Mouse (Mus musculus) limb, embryonic 14.5 days (tissue): Measurements from ENCODE around the gene Bcl2l13. TPM values are rescaled to one million over a fixed set of nuclear protein-coding genes. Genes with fewer than 3 reads are reported as not detected.

Experiments used
- ATAC-seq: fragments of 200-750 bp; cut with Nextera tagmentation; 2 replicates; pipeline ENCODE4 v1.8.0; 2017; ENCODE audit warnings: low read depth, moderate number of reproducible peaks, moderate TSS enrichment; ENCODE audit not compliant: low FRiP score
- DNase-seq: peaks from one replicate; pipeline ENCODE4 v3.0.0-alpha.2; 2015; ENCODE audit warnings: low spot score
- H3K27ac ChIP-seq: fragments of 300-500 bp; sonication (generic); replicated peaks from 2 replicates; pipeline ENCODE4 v1.5.1; 2014; ENCODE audit warnings: low read depth, mild to moderate bottlenecking, low read length, moderate library complexity, mixed read lengths
- H3K27me3 ChIP-seq: fragments of 300-500 bp; sonication (generic); 2 replicates; pipeline ENCODE4 v1.6.1; 2014; ENCODE audit warnings: low read length, mixed read lengths; ENCODE audit not compliant: control insufficient read depth, insufficient read depth
- H3K36me3 ChIP-seq: fragments of 300-500 bp; sonication (generic); 2 replicates; pipeline ENCODE4 v1.6.1; 2014; ENCODE audit warnings: mild to moderate bottlenecking, low read length, moderate library complexity, mixed read lengths; ENCODE audit not compliant: control insufficient read depth, insufficient read depth
- H3K4me1 ChIP-seq: fragments of 300-500 bp; sonication (generic); 2 replicates; pipeline ENCODE4 v1.6.1; 2014; ENCODE audit warnings: antibody characterized with exemption, low read length, mixed read lengths; ENCODE audit not compliant: control insufficient read depth, insufficient read depth
- H3K4me2 ChIP-seq: fragments of 300-500 bp; sonication (generic); replicated peaks from 2 replicates; pipeline ENCODE4 v1.6.1; 2014; ENCODE audit warnings: low read depth, mild to moderate bottlenecking, low read length, moderate library complexity; ENCODE audit not compliant: severe bottlenecking
- H3K4me3 ChIP-seq: fragments of 300-500 bp; sonication (generic); replicated peaks from 2 replicates; pipeline ENCODE4 v1.5.1; 2014; ENCODE audit warnings: low read length
- H3K9ac ChIP-seq: fragments of 300-500 bp; sonication (generic); 2 replicates; pipeline ENCODE4 v1.6.1; 2014; ENCODE audit warnings: mild to moderate bottlenecking, low read depth, low read length, moderate library complexity; ENCODE audit not compliant: severe bottlenecking
- H3K9me3 ChIP-seq: fragments of 300-500 bp; sonication (generic); 2 replicates; pipeline ENCODE4 v1.6.1; 2016; ENCODE audit warnings: low read length; ENCODE audit not compliant: control insufficient read depth
- POLR2A ChIP-seq: fragments of 200-500 bp; IDR thresholded peaks from 2 replicates; pipeline ENCODE4 v1.8.0; 2012; ENCODE audit warnings: inconsistent platforms, mild to moderate bottlenecking, moderate library complexity, borderline replicate concordance; ENCODE audit not compliant: insufficient read depth, insufficient read length; ENCODE audit errors: extremely low read depth
- WGBS: fragments of 180-500 bp; shearing (Covaris S2); extraction: QIAGEN DNeasy Blood & Tissue Kit; methylation state at CpG from one replicate; pipeline ENCODE4 v1.1.7; 2014; 5-methylcytosine and 5-hydroxymethylcytosine counted together
- polyA plus RNA-seq, 2 experiments: library from polyadenylated mRNA; depleted of rRNA in 1 of 2; stranded (reverse) in 1 of 2; unstranded in 1 of 2; fragments of >200 nt; fragmentation: Nextera tagmentation in 1 of 2; extraction: Ambion mirVana in 1 of 2; gene quantifications; 2 replicates each; pipeline versions ENCODE4 v1.2.1 to v1.2.3; 2012 to 2014

The Bcl2l13 gene
- polyA plus RNA-seq, 2 experiments, result 23.7 to 27.4 TPM

DNA sequence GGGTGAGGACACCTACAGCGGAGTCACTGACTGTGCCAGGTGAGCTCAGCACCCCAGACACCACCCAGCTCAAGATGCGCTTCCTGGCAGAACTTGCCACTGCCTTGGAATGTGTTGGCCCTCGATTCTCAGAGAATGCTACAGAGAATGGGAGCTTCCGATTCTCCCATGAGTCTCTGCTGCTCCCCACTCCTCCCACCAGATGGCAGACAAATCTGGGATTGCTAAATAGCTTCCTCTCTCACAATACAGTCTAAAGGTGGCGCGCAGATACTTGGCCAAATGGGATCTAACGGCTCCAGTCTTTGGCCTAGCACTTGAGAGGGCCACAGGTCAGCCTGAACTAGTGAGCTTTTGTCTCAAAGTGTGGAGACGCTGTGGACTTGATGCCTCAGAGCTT is 43.1 kb upstream of the Bcl2l13 start:
- ATAC-seq (no peak), DNase-seq (no peak)
- H3K4me2 ChIP-seq, result no peak overlapping the region
- no peaks in the 10 kb centered on the region for H3K4me1 ChIP-seq
- peaks cover 60% of the 10 kb centered on the region for H3K36me3 ChIP-seq
- no peak overlapping the region for H3K4me3 ChIP-seq
- TF ChIP-seq POLR2A, result no peak
- H3K27ac ChIP-seq, result no peak overlapping the region
- H3K9ac ChIP-seq, result no peak overlapping the region
- WGBS, result 85% methylated on average over 8 of the region's 8 CpGs
- no peaks in the 10 kb centered on the region for H3K9me3 ChIP-seq
- no peaks in the 10 kb centered on the region for H3K27me3 ChIP-seq

DNA sequence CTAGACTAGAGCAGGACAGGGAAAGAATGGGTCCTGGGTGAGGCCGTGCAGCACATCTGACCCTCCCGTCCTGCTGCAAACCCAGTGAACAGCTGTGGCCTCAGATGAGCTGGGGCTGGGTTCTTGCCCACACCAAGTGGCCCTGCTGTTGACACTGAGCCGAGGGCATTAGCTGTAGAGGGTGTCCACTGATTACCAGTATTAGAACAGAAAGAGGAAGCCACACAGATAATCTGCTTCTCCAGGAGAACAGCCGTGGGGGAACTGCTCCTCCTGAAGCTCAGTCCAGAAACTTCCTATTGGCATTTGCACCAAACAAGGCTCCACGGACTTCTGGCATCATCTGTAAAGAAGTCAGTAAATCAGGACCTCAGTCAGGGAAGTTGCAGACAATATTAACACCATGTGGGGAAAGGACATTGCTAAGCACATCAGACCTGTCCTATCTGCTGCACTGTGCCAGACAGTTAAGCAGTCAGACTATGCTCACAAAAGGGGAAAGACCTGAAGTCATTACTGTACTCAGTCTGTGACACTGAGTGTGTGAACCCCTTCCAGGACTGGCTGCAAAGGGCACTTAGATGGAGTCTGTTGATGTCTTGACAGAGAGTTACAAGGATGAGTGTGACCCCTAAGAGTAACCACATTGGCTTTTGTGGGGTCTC is 40.5 kb upstream of the Bcl2l13 start:
- H3K9ac ChIP-seq, result no peak overlapping the region
- H3K9me3 ChIP-seq, result no peaks in the 10 kb centered on the region
- H3K36me3 ChIP-seq, result peaks cover 83% of the 10 kb centered on the region
- no peak overlapping the region for H3K4me3 ChIP-seq
- WGBS, result 92% methylated on average over 5 of the region's 5 CpGs
- no peak for TF ChIP-seq POLR2A
- no peaks in the 10 kb centered on the region for H3K4me1 ChIP-seq
- H3K27ac ChIP-seq, result no peak overlapping the region
- no peak for DNase-seq
- H3K4me2 ChIP-seq, result no peak overlapping the region
- H3K27me3 ChIP-seq, result no peaks in the 10 kb centered on the region
- ATAC-seq, result no peak

DNA sequence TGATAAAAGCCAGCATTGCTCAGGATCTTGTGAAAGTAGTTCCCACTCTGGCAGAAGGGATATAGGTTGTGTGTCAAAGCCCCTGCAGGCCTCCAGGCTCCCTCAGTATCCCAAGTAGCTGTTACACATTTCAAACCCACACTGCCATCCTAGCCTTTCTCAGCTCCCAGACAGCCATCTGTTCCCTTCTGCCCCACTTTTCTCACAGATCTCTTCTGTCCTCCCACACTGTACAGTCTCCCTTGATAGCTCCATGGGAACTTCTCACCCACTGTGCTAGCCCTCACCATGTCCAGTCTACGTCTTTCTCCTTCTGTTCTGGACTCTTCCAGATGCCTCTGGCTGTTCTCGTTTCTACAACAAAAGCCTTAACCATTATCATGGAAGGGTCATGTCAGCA is 39.9 kb upstream of the Bcl2l13 start:
- WGBS, result 91% methylated on average over 2 of the region's 2 CpGs
- Histone ChIP-seq H3K36me3 (peaks cover 89% of the 10 kb centered on the region), H3K4me1 (no peaks in the 10 kb centered on the region), H3K4me3 (no peak overlapping the region), H3K27ac (no peak overlapping the region), H3K4me2 (no peak overlapping the region), H3K9ac (no peak overlapping the region), H3K9me3 (no peaks in the 10 kb centered on the region), H3K27me3 (no peaks in the 10 kb centered on the region)
- ATAC-seq, result no peak
- DNase-seq, result no peak
- no peak for TF ChIP-seq POLR2A

DNA sequence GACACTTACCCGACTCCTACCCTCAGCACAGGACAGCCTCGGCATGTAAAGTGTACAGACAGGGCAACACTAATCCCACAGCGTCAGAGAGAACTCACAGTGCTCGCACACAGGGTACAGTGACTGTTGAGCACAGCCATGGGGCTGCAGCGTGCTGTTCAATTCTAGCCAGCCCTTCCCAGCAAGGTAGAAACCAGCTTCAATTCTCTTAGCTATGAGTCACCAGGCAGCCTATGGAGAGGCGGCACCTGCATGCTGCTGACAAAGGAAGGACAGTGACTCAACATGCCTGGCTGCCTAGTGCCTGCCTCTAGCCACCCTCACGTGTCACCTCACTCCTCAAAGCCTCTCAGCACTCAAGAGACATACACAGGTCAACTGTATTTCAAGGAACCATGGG is 38.0 kb upstream of the Bcl2l13 start:
- WGBS, result 95% methylated on average over 7 of the region's 7 CpGs
- TF ChIP-seq POLR2A, result no peak
- no peak overlapping the region for H3K4me2 ChIP-seq
- H3K9ac ChIP-seq, result no peak overlapping the region
- no peak overlapping the region for H3K27ac ChIP-seq
- no peaks in the 10 kb centered on the region for H3K9me3 ChIP-seq
- no peak overlapping the region for H3K4me3 ChIP-seq
- H3K36me3 ChIP-seq, result peaks cover 95% of the 10 kb centered on the region
- no peaks in the 10 kb centered on the region for H3K4me1 ChIP-seq
- no peak for ATAC-seq
- H3K27me3 ChIP-seq, result no peaks in the 10 kb centered on the region
- DNase-seq, result no peak

DNA sequence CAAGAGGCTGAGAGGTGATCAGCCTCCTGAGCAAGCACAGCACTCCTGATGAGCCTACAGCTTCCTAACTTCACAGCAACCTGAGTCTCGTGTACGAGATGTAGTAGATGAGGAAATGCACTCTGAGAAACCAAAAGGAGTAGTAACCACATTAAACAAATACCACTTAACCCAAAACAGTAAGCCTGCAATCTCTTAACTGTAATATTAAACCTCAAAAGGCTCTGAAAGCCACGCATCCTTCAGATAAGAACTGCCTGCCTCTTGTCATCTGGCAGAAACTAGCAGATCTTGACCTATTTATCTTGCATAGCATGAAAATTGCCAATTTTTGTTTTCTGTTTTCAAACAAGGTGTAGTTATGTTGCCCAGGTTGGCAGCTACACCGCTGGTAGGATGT is 37.1 kb upstream of the Bcl2l13 start:
- DNase-seq, result no peak
- Histone ChIP-seq H3K4me2 (no peak overlapping the region), H3K4me1 (no peaks in the 10 kb centered on the region), H3K36me3 (peaks cover 95% of the 10 kb centered on the region), H3K9ac (no peak overlapping the region), H3K27me3 (no peaks in the 10 kb centered on the region), H3K27ac (no peak overlapping the region), H3K9me3 (no peaks in the 10 kb centered on the region), H3K4me3 (no peak overlapping the region)
- TF ChIP-seq POLR2A, result no peak
- 90% methylated on average over 4 of the region's 4 CpGs for WGBS
- ATAC-seq, result no peak
